Mouse (Mus musculus): ENCODE measurements around the gene Sox5.

GRCm38 (mm10) chr6:144756444-144756843, 25.3 kb downstream of the Sox5 start:
- no peak for TF ChIP-seq CTCF (IDR thresholded peaks at IDR 0.05; ENCODE audit: borderline replicate concordance, insufficient read depth, low read length)
- TF ChIP-seq POLR2A (IDR thresholded peaks at IDR 0.05; ENCODE audit: low read depth, low read length) = no peak

All from embryonic fibroblast, embryonic 13.5 days (primary cell).